Mouse (Mus musculus) forebrain, postnatal 0 days (tissue): ENCODE measurements at regions not wholly inside any gene's neighbourhood (a gene's known extent, or its start where the extent isn't known, plus 50 kb on each side); places are given as distances from the start of the nearest gene placed in this dataset.
A peak's percentile ranks its signal among the peaks of the same experiment; 100 is the strongest.

ENCODE experiments used
- ATAC-seq: fragments of 200-750 bp; cut with Nextera tagmentation; 2 replicates; pipeline ENCODE4 v1.8.0; 2017; ENCODE audit warnings: mild to moderate bottlenecking, moderate library complexity
- DNase-seq: peaks from one replicate; pipeline ENCODE4 v3.0.0-alpha.2; 2015
- H3K27ac ChIP-seq: fragments of 300-500 bp; sonication (generic); 2 replicates; pipeline ENCODE4 v1.5.1; 2014; ENCODE audit warnings: low read depth, mild to moderate bottlenecking, antibody characterized with exemption, low read length, moderate library complexity, mixed read lengths
- H3K27me3 ChIP-seq: fragments of 300-500 bp; sonication (generic); 2 replicates; pipeline ENCODE4 v1.6.1; 2014; ENCODE audit warnings: mild to moderate bottlenecking, low read length, mixed read lengths; ENCODE audit not compliant: insufficient read depth
- H3K36me3 ChIP-seq: fragments of 300-500 bp; sonication (generic); 2 replicates; pipeline ENCODE4 v1.6.1; 2014; ENCODE audit warnings: mild to moderate bottlenecking, moderate library complexity; ENCODE audit not compliant: insufficient read depth
- H3K4me1 ChIP-seq: fragments of 300-500 bp; sonication (generic); 2 replicates; pipeline ENCODE4 v1.6.1; 2014; ENCODE audit warnings: antibody characterized with exemption; ENCODE audit not compliant: insufficient read depth
- H3K4me2 ChIP-seq: fragments of 300-500 bp; sonication (generic); 2 replicates; pipeline ENCODE4 v1.6.1; 2014; ENCODE audit warnings: low read depth, mild to moderate bottlenecking, moderate library complexity
- H3K4me3 ChIP-seq: fragments of 300-500 bp; sonication (generic); 2 replicates; pipeline ENCODE4 v1.5.1; 2014; ENCODE audit warnings: low read depth, low read length, mixed read lengths
- H3K9ac ChIP-seq: fragments of 300-500 bp; sonication (generic); 2 replicates; pipeline ENCODE4 v1.6.1; 2014; ENCODE audit warnings: mild to moderate bottlenecking
- H3K9me3 ChIP-seq: fragments of 300-500 bp; sonication (generic); 2 replicates; pipeline ENCODE4 v1.6.1; 2016; ENCODE audit warnings: low read length
- CTCF ChIP-seq: sonication (generic); IDR thresholded peaks from 2 replicates; pipeline ENCODE4 v1.5.1; 2016; ENCODE audit warnings: antibody characterized with exemption, control low read depth, low read depth
- WGBS: fragments of 180-500 bp; shearing (Covaris S2); extraction: QIAGEN DNeasy Blood & Tissue Kit; methylation state at CpG from one replicate; pipeline ENCODE4 v1.1.7; 2014; 5-methylcytosine and 5-hydroxymethylcytosine counted together

DNA sequence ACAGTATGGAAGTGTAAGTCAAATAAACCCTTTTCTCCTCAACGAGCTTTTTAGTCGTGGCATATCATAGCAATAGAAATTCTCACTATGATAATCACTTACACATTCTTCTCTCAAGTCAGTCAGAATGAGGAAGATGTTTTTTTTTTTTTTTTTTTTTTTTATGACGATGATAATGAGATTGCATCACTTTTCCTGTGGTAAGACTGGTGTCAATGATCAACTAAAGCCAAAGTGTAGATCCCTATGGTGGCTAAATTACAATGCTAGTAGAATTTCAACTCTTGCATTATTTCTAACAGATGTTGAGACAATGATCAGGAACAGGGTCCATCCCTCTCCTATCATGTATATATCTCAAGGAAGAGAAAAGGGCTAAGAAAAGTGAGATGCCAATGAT lies 2976.3 kb upstream of the Lrrc6 start:
- DNase-seq (no peak), ATAC-seq (no peak)
- Histone ChIP-seq H3K27ac (no peak overlapping the region), H3K9ac (no peak overlapping the region), H3K4me1 (no peaks in the 10 kb centered on the region), H3K27me3 (no peaks in the 10 kb centered on the region), H3K36me3 (no peaks in the 10 kb centered on the region), H3K9me3 (no peaks in the 10 kb centered on the region), H3K4me3 (no peak overlapping the region), H3K4me2 (no peak overlapping the region)
- WGBS: 89% methylated on average over 3 of the region's 3 CpGs
- no peak for TF ChIP-seq CTCF

DNA sequence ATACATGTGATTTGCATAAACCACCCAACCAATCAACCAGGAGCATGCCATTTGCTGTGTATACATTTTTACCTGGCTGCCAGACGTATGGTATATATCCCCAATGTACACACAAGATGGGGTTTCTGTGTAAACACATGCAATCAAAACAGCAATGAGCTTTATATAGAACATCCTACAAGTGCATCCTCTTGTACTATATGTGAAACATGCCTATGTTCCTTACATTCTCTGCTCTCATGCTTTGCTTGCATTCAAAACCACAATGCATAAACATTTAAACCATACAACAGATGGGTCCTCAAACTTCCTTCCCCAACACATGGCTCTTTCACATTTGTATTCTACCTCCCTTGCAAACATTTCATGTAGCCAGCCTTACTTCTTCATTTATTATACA lies 2968.9 kb upstream of the Lrrc6 start:
- Histone ChIP-seq H3K9ac (no peak overlapping the region), H3K27me3 (no peaks in the 10 kb centered on the region), H3K36me3 (no peaks in the 10 kb centered on the region), H3K4me3 (no peak overlapping the region), H3K27ac (no peak overlapping the region), H3K4me2 (no peak overlapping the region), H3K4me1 (no peaks in the 10 kb centered on the region), H3K9me3 (no peaks in the 10 kb centered on the region)
- DNase-seq: peak; percentile 29
- ATAC-seq: peak; percentile 68
- 64% methylated on average over 1 of the region's 1 CpGs for WGBS
- TF ChIP-seq CTCF: no peak

GRCm38 (mm10) chr15:69460581-69461194 lies 2960.0 kb upstream of the Lrrc6 start:
- no peaks in the 10 kb centered on the region for H3K36me3 ChIP-seq

GRCm38 (mm10) chr15:69457473-69457872 lies 2956.8 kb upstream of the Lrrc6 start:
- no peaks in the 10 kb centered on the region for H3K9me3 ChIP-seq
- no peaks in the 10 kb centered on the region for H3K27me3 ChIP-seq
- no peak overlapping the region for H3K4me2 ChIP-seq
- no peak for TF ChIP-seq CTCF
- DNase-seq (no peak), ATAC-seq (no peak)
- H3K27ac ChIP-seq: no peak overlapping the region
- no peak overlapping the region for H3K4me3 ChIP-seq
- no peaks in the 10 kb centered on the region for H3K4me1 ChIP-seq
- no peaks in the 10 kb centered on the region for H3K36me3 ChIP-seq
- 15% methylated on average over 4 of the region's 4 CpGs for WGBS
- no peak overlapping the region for H3K9ac ChIP-seq

More at GRCm38 (mm10) chr15:69460581-69461194, 2960.0 kb upstream of the Lrrc6 start:
- no peak overlapping the region for H3K4me3 ChIP-seq
- no peak overlapping the region for H3K4me2 ChIP-seq
- ATAC-seq (no peak), DNase-seq (no peak)
- 87% methylated on average over 2 of the region's 2 CpGs for whole genome bisulfite sequencing
- TF ChIP-seq CTCF: no peak
- no peak overlapping the region for H3K9ac ChIP-seq
- no peak overlapping the region for H3K27ac ChIP-seq
- no peaks in the 10 kb centered on the region for H3K4me1 ChIP-seq
- H3K9me3 ChIP-seq: no peaks in the 10 kb centered on the region
- no peaks in the 10 kb centered on the region for H3K27me3 ChIP-seq

DNA sequence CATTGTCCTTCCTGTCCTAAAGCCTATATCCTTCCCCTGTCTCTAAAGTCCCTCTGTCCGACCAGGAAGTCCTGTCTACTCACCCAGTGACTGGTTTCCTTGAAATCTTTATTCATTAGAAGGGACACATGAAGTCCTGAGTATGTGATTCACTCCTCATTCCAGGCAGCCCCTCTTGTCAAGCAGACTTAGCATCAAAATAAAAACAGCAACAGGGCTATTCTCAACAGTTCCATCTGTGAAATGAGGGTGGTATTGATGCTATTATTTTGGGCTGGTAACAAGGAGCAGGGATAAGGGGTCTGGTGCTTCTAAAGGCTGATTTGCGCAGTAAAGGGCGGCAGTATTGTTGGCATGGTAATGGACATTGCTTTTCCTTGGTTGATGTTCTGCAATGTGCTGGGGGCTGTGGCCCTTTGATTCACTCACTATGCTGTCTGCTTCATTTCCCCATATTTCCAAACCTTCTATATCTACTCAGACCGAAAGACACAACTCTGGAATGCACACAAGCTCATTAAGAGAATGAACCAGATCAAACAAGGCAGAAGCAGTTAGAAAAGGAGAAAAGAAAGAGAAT lies 2955.6 kb upstream of the Lrrc6 start:
- Histone ChIP-seq H3K9me3 (no peaks in the 10 kb centered on the region), H3K4me3 (no peak overlapping the region), H3K4me1 (no peaks in the 10 kb centered on the region), H3K27me3 (no peaks in the 10 kb centered on the region), H3K27ac (no peak overlapping the region), H3K9ac (no peak overlapping the region), H3K4me2 (no peak overlapping the region), H3K36me3 (no peaks in the 10 kb centered on the region)
- no peak for TF ChIP-seq CTCF
- WGBS: 40% methylated on average over 4 of the region's 4 CpGs
- no peak for DNase-seq
- no peak for ATAC-seq

- no peak for TF ChIP-seq CTCF
- Histone ChIP-seq H3K27ac (no peak overlapping the region), H3K4me2 (no peak overlapping the region), H3K4me3 (no peak overlapping the region), H3K4me1 (no peaks in the 10 kb centered on the region), H3K36me3 (no peaks in the 10 kb centered on the region), H3K9me3 (no peaks in the 10 kb centered on the region), H3K9ac (no peak overlapping the region), H3K27me3 (no peaks in the 10 kb centered on the region)
- 0 out of 2 replicates have a peak, but pooled peaks have one; percentile 29 for ATAC-seq
- WGBS: 61% methylated on average over 3 of the region's 3 CpGs
- DNase-seq: no peak
These were observed 2940.3 kb upstream of the Lrrc6 start for GRCm38 (mm10) chr15:69441008-69441407.

DNA sequence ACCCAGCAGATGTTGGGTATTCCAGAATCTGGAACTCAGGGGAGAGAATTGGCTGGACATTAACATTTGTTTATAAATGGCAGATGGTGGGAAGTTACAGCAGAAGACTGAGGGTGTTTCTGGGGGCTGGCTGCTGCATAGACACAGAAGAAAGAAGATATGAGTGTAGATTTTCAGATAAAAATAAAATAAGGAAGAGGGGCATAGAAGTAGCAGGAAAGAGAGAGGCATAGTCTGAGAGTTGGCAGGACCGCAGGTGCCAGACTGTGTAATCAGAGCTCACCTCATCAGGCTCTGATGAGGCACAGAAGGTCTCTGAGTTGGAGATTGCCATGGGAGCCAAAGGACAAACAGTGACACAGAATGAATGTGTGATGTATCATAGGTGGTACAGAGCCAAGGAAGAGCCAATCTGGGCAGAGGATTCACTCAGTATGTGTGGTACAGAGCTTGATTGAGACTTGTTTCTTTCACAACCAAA lies 2912.9 kb upstream of the Lrrc6 start:
- no peak overlapping the region for H3K4me3 ChIP-seq
- ATAC-seq (peak; percentile 34), DNase-seq (peak; percentile 6)
- H3K9ac ChIP-seq: no peak overlapping the region
- H3K36me3 ChIP-seq: no peaks in the 10 kb centered on the region
- H3K4me2 ChIP-seq: no peak overlapping the region
- H3K4me1 ChIP-seq: no peaks in the 10 kb centered on the region
- TF ChIP-seq CTCF: no peak
- no peaks in the 10 kb centered on the region for H3K9me3 ChIP-seq
- WGBS: 93% methylated on average over 1 of the region's 1 CpGs
- H3K27ac ChIP-seq: no peak overlapping the region
- no peaks in the 10 kb centered on the region for H3K27me3 ChIP-seq
